Mouse (Mus musculus): ENCODE data around the gene Tenm3.

DNA sequence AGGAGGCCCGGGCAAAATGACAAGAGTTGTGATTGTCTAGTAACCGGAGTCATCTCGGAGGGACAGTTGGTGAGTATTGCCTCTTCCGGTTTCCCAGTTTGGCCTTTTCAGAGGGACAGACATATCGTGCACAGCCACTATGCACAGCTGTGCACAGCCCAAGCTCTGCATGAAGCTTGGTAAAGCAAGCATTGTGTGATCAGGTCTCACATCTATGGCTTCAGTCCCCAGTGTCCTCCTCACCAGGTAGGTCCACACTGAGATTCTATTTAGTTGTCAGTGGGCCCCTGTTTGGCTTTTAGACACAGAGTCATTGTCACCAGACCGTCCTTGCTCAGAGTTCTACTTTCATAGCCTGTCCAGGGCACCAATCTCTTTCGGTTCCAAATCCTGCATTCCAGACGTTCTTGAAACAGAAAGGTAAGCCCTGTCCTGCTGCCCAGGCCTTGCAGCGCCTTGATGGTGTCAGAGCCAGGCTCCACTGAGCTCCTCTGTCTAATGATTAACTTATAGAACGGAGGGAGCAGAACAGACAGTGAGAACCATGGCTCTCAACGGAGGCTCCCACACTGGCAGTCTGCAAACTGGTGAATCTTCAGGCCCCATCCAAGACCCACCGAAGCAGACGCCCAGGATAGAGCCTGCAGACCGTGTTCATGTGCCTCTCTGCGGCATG is 240.4 kb downstream of the Tenm3 start:
- TF ChIP-seq MEF2A (IDR thresholded peaks at IDR 0.05; ENCODE audit: borderline replicate concordance, low read depth, low read length): no peak
- TF ChIP-seq NRF1 (IDR thresholded peaks at IDR 0.05; ENCODE audit: low read depth, low read length): no peak
- no peak for TF ChIP-seq CTCF (conservative IDR thresholded peaks at IDR 0.05 in 1 of 2, IDR thresholded peaks at IDR 0.05 in 1 of 2; ENCODE audit: low read depth in 2 of 2, low read length in 2 of 2)
- TF ChIP-seq HCFC1 (IDR thresholded peaks at IDR 0.05; ENCODE audit: low read depth, low read length): no peak
- no peak for TF ChIP-seq POLR2AphosphoS2 (IDR thresholded peaks at IDR 0.05; ENCODE audit: low read depth, low read length)
- no peak for TF ChIP-seq USF1 (IDR thresholded peaks at IDR 0.05; ENCODE audit: low read depth, low read length)
- no peak for TF ChIP-seq POLR2A (IDR thresholded peaks at IDR 0.05; ENCODE audit: low read depth, low read length)
- no peak for TF ChIP-seq MAZ (IDR thresholded peaks at IDR 0.05; ENCODE audit: low read depth, low read length)
- no peak for TF ChIP-seq JUND (conservative IDR thresholded peaks at IDR 0.05; ENCODE audit: low read depth, low read length)
- TF ChIP-seq TCF12 (IDR thresholded peaks at IDR 0.05; ENCODE audit: low read depth, low read length): no peak
- no peak for TF ChIP-seq GABPA (IDR thresholded peaks at IDR 0.05; ENCODE audit: insufficient replicate concordance, low read depth, low read length)
- TF ChIP-seq MAX (IDR thresholded peaks at IDR 0.05; ENCODE audit: low read length): no peak

Data from CH12.LX (cell line).